Mouse (Mus musculus): Measurements from ENCODE around the gene Tsr2.

Tsr2 gene

DNA sequence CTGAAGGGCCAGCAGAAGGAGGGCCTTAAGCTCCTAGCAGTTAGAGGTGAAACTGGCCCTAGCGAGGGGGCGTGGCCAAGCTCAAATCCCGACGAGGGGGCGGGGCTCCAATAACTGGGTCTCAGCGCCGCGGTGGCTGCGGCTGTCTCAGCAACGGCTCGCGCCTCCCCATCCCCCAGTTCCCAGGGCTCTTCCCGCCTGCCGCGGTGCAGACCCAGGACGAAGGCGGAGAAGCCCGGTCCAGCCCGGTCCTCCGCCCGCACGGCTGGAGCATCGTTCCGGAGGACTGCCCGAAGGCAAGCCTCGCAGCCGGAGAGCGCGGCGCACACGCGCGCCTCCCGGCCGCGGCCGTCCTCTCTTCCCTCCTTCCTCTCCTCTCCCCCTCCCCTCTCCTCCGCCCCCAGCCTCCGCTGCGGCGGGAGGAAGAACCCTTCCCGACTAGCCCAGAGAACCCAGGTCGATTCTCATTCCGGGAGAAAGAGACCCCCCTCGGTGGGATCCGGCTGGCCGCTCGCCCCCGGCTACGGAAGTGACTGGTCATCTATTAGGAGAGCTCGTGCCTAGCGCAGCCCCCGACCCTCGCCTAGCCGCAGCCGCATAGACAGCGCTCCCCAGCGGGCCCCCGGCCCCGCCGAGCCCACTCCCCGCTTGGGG is 49.4 kb downstream of the Tsr2 start:
- peak; percentile 92 for DNase-seq (ENCODE audit: extremely low read depth, insufficient read length, low spot score)

DNA sequence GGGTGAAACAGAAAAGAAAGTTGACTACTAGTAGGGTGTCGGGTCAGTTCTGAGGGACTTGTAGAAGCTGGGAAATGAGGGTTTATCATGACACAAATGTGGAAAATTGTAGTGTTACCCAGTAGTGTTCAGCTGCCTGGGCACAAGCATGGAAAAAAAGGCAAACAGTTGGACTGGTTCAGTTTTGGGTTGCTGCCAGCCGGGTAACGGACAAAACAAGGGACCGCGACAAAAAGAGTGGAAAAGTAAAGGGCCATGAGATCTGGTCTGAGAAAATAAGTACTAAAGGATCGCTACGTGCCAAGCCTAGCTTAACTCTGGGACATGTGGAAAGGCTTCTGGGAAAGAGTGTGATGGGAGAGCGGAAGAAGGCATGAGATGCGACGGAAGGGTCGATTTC is 50.0 kb downstream of the Tsr2 start:
- DNase-seq (ENCODE audit: extremely low read depth, insufficient read length, low spot score): no peak

DNA sequence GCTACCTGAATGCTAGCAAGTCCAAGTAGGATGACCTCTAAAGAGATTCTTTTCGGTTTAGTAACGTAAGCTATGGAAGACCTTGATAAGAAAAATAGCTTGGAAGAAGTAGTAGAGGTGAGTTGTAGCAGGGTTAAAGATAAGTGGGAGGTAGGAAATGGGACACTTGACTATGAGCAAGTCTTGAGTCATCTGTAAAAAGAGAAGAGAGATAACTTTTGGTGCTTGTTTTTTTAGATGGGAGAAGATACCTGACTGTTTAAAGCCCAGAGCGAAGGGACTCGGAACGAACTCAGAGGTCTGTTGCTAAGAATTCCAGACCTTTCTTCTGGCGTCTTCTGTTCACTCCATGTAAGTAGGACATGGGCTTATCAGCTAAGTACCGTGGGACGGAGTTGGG is 50.5 kb downstream of the Tsr2 start, which contains the start of gene Fgd1:
TSS of gene Fgd1 (plus strand) at position 301 of the 400 bp plus-strand sequence.
- DNase-seq (ENCODE audit: extremely low read depth, insufficient read length, low spot score): no peak

DNA sequence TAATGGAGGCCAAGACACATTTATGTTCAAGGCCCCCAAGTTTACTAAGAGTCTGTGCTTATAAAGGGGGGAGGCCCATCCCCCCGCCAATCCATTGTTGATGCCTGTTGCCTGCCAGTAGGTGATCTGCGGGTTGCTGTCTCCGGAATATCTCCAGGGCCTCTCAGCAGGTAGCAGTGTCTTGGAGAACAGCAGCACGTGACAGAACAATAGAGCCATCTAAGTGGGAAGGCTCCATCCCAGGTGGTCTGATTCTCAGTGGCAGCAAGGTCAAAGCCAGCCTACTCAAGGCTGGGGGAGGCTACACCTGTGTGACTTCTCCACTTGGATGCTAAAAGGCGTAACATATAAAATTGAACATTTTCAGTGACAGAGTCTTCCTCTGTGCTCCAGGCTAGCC is 55.1 kb downstream of the Tsr2 start:
- DNase-seq (ENCODE audit: extremely low read depth, insufficient read length, low spot score): no peak

All from 3134 (cell line).